Mouse (Mus musculus): ENCODE measurements around the gene Knop1.

DNA sequence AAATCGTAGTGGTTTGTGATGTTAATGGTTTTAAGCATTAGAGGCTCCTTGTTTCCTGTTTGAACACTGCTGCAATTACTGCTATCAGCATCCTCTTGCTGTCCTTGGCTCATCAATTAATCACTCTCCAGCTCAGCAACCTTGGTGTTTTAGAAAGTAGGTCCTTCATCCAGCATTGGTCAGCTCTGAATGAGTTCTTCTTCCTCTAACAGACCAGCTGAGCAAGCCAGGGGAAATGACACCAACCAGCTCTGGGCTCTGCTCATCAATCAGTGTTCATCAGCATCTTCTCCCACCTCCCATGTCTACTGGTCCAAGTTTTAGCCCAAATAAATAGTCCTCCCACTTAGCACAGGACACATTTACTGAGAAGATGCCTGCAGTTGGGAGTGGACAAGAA lies 2.6 kb upstream of the Knop1 start:
- TF ChIP-seq CTCF (IDR thresholded peaks at IDR 0.05; ENCODE audit: control insufficient read depth, insufficient read depth, low read length) = no peak
- TF ChIP-seq POLR2A (IDR thresholded peaks at IDR 0.05; ENCODE audit: borderline replicate concordance, control insufficient read depth, low read depth, low read length) = no peak
